Comparison of ENCODE assay signal across 9 mouse cellular contexts in genomic region chr10:59109015-59109414, GRCm38 (mm10).
DNase-seq lines count a peak whose midpoint lies in the region; ATAC-seq and TF ChIP-seq lines count a peak whose summit lies in the region.
"Had no signal": no experiment of that assay in that cellular context is flagged by ENCODE, and none has a peak within 500 bp of the region (broad histone marks: within the 10 kb centered on the region; RNA-seq: fewer than 3 reads in every experiment).

No protein-coding gene starts in this region.

- no peaks in the 10 kb centered on the region; the same call in 1 of the 2 replicates for H3K27me3 ChIP-seq in E14TG2a.4 (ENCODE audit: insufficient read depth, low read length)
- no peaks in the 10 kb centered on the region; the same call in 1 of the 2 replicates for H3K27me3 ChIP-seq in heart, embryonic 16.5 days (ENCODE audit: control insufficient read depth, insufficient read depth, low read length)
- H3K27me3 ChIP-seq: liver, embryonic 15.5 days had no signal

- H3K9ac ChIP-seq in heart, embryonic 16.5 days (ENCODE audit: low read length): no peak overlapping the region
- H3K9ac ChIP-seq: liver, embryonic 15.5 days had no signal

- H3K4me2 ChIP-seq in heart, embryonic 16.5 days (ENCODE audit: low read depth, low read length): no peak overlapping the region
- H3K4me2 ChIP-seq: liver, embryonic 15.5 days had no signal

- peak; percentile 94 for TF ChIP-seq CTCF in E14TG2a.4 (conservative IDR thresholded peaks at IDR 0.05; ENCODE audit: low read length)

- 0 out of 2 replicates have a peak, but pooled peaks have one; percentile 58 for ATAC-seq in heart, embryonic 16.5 days (replicated peaks; ENCODE audit: extremely low read depth, insufficient read depth, low FRiP score)

- H3K36me3 ChIP-seq in E14TG2a.4 (ENCODE audit: insufficient read depth, low read length): no peaks in the 10 kb centered on the region
- no peaks in the 10 kb centered on the region for H3K36me3 ChIP-seq in heart, embryonic 16.5 days (ENCODE audit: control insufficient read depth, insufficient read depth)
- H3K36me3 ChIP-seq: liver, embryonic 15.5 days had no signal

- H3K27ac ChIP-seq in heart, embryonic 16.5 days (ENCODE audit: low read length): no peak overlapping the region
- H3K27ac ChIP-seq: liver, embryonic 15.5 days had no signal

- peak; percentile 55 to 91 for DNase-seq in adrenal gland, adult (ENCODE audit: inconsistent age in 2 of 2, low spot score in 1 of 2)
- DNase-seq in embryo, embryonic 11.5 days (ENCODE audit: low read depth, low spot score): peak; percentile 57
- DNase-seq in layer of hippocampus, adult 8-10 months (ENCODE audit: low spot score in 2 of 2): peak; percentile 52 to 84
- peak; percentile 71 for DNase-seq in lung, postnatal 25 days (ENCODE audit: low spot score)
- peak; percentile 86 to 91 for DNase-seq in right cerebral cortex, adult 2 months (ENCODE audit: low spot score in 2 of 2)
- peak; percentile 53 to 84 for DNase-seq in urinary bladder, postnatal 4 days (ENCODE audit: low spot score in 2 of 2)

- H3K9me3 ChIP-seq in E14TG2a.4 (ENCODE audit: low read length): no peaks in the 10 kb centered on the region
- no peaks in the 10 kb centered on the region for H3K9me3 ChIP-seq in heart, embryonic 16.5 days (replicated peaks; ENCODE audit: control insufficient read depth, low read length)
- H3K9me3 ChIP-seq: liver, embryonic 15.5 days had no signal

- 30% methylated on average over 2 of the region's 2 CpGs for whole genome bisulfite sequencing in heart, embryonic 16.5 days

- H3K4me1 ChIP-seq in E14TG2a.4 (replicated peaks; ENCODE audit: low read depth, low read length): peaks cover 6% of the 10 kb centered on the region
- H3K4me1 ChIP-seq in heart, embryonic 16.5 days (ENCODE audit: control insufficient read depth, insufficient read depth, low read length): no peaks in the 10 kb centered on the region
- H3K4me1 ChIP-seq: liver, embryonic 15.5 days had no signal

- H3K4me3 ChIP-seq in E14TG2a.4 (replicated peaks; ENCODE audit: low read length): no peak overlapping the region
- no peak overlapping the region for H3K4me3 ChIP-seq in heart, embryonic 16.5 days (ENCODE audit: low read length)
- H3K4me3 ChIP-seq: liver, embryonic 15.5 days had no signal
